Mouse (Mus musculus) liver, embryonic 11.5 days (tissue): ENCODE measurements around the gene Abcc8. TPM values are rescaled to one million over a fixed set of nuclear protein-coding genes. Genes with fewer than 3 reads are reported as not detected.

Experiments used
- ATAC-seq: fragments of 200-750 bp; cut with Nextera tagmentation; replicated peaks from 2 replicates; pipeline ENCODE4 v1.8.0; 2017; ENCODE audit warnings: moderate number of reproducible peaks, mild to moderate bottlenecking, moderate TSS enrichment, moderate library complexity; ENCODE audit not compliant: low FRiP score
- DNase-seq: peaks from one replicate; pipeline ENCODE4 v3.0.0-alpha.2; 2017; ENCODE audit warnings: low spot score
- H3K27ac ChIP-seq: fragments of 300-500 bp; sonication (generic); 2 replicates; pipeline ENCODE4 v1.5.1; 2014; ENCODE audit warnings: mild to moderate bottlenecking, low read depth, low read length, control low read depth
- H3K27me3 ChIP-seq: fragments of 300-500 bp; sonication (generic); replicated peaks from 2 replicates; pipeline ENCODE4 v1.6.1; 2014; ENCODE audit warnings: low read length, mixed read lengths; ENCODE audit not compliant: control insufficient read depth, insufficient read depth
- H3K36me3 ChIP-seq: fragments of 300-500 bp; sonication (generic); 2 replicates; pipeline ENCODE4 v1.6.1; 2014; ENCODE audit warnings: mild to moderate bottlenecking, low read length, moderate library complexity, mixed read lengths; ENCODE audit not compliant: control insufficient read depth, insufficient read depth
- H3K4me1 ChIP-seq: fragments of 300-500 bp; sonication (generic); replicated peaks from 2 replicates; pipeline ENCODE4 v1.6.1; 2014; ENCODE audit warnings: low read length, mixed read lengths; ENCODE audit not compliant: control insufficient read depth, insufficient read depth
- H3K4me2 ChIP-seq: fragments of 300-500 bp; sonication (generic); 2 replicates; pipeline ENCODE4 v1.6.1; 2014; ENCODE audit warnings: mild to moderate bottlenecking, control low read depth, moderate library complexity
- H3K4me3 ChIP-seq: fragments of 300-500 bp; sonication (generic); 2 replicates; pipeline ENCODE4 v1.5.1; 2014; ENCODE audit warnings: low read depth, low read length, control low read depth
- H3K9ac ChIP-seq: fragments of 300-500 bp; sonication (generic); 2 replicates; pipeline ENCODE4 v1.6.1; 2014; ENCODE audit warnings: low read depth, low read length, control low read depth
- H3K9me3 ChIP-seq: fragments of 300-500 bp; sonication (generic); 2 replicates; pipeline ENCODE4 v1.6.1; 2016; ENCODE audit warnings: low read length, inconsistent platforms, mixed read lengths; ENCODE audit not compliant: control insufficient read depth
- WGBS: fragments of 180-500 bp; shearing (Covaris S2); extraction: QIAGEN DNeasy Blood & Tissue Kit; methylation state at CpG from one replicate; pipeline ENCODE4 v1.1.7; 2014; 5-methylcytosine and 5-hydroxymethylcytosine counted together
- polyA plus RNA-seq: library from polyadenylated mRNA; unstranded; fragments of >200 nt; fragmentation: Nextera tagmentation; extraction: Ambion mirVana; gene quantifications from 2 replicates; pipeline ENCODE4 v1.2.1, GENCODE M21; 2014

Gene Abcc8
- polyA plus RNA-seq, 1 experiment from 2014 or later: 0.71 TPM

DNA sequence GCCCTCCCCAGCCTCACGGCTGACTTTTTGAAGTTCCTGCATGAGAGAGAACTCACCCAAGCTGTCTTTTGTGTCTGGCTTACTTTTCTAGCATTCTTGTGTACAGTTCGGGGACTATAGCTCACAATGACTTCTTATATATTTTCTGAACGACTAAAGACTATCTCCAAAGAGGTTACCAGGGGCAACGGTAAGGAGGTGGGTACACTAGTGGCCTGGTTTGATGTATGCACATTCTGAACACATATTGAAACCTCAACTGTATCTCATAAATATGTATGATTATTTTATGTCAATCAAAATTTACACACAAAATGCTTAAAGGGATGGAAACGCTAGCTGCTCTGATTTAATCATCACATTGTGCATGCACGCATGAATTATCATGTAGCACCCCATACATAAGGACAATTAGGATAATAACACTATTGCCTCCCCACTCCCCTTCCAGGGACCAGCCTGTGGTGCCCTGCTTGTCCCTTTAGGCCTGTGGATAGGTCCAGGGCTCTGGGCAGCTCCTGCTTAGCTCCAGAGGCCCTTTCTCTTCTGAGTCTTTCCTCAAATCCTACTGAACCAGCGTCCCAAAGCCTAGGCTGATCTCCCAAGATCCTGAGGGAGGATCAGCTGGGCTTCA, 33.0 kb downstream of the Abcc8 start:
- Histone ChIP-seq H3K9me3 (no peaks in the 10 kb centered on the region), H3K27me3 (0 out of 2 replicates have a peak, but pooled peaks cover 2% of the 10 kb centered on the region), H3K9ac (no peak overlapping the region), H3K4me3 (no peak overlapping the region), H3K4me2 (no peak overlapping the region), H3K27ac (no peak overlapping the region), H3K36me3 (no peaks in the 10 kb centered on the region), H3K4me1 (no peaks in the 10 kb centered on the region)
- ATAC-seq (no peak), DNase-seq (no peak)
- 83% methylated on average over 7 of the region's 7 CpGs for WGBS

DNA sequence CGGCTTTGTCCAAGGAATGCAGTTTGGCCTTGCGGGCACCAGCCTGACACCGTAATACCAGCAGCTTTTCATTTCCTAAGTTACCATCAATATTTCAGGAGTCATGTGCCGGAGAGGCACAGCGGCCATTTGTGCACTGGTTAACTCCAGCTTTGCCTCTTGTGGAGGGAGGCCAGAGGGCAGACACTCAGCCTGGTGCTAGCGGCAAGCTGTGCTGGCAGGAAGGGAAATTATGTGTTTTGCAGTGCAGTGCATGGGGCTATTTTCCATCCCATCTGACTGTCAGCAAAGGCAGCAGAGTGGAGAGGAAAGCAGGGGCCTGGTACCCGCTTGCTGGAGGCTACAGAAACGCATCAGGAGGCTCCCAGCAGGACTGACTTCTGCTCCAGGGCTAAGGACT, 35.8 kb downstream of the Abcc8 start:
- Histone ChIP-seq H3K27me3 (peaks cover 2% of the 10 kb centered on the region; the same call in 1 of the 2 replicates), H3K4me1 (no peaks in the 10 kb centered on the region), H3K27ac (no peak overlapping the region), H3K36me3 (no peaks in the 10 kb centered on the region), H3K9me3 (no peaks in the 10 kb centered on the region), H3K4me2 (no peak overlapping the region), H3K9ac (no peak overlapping the region), H3K4me3 (no peak overlapping the region)
- 84% methylated on average over 8 of the region's 8 CpGs for WGBS
- DNase-seq (no peak), ATAC-seq (no peak)

DNA sequence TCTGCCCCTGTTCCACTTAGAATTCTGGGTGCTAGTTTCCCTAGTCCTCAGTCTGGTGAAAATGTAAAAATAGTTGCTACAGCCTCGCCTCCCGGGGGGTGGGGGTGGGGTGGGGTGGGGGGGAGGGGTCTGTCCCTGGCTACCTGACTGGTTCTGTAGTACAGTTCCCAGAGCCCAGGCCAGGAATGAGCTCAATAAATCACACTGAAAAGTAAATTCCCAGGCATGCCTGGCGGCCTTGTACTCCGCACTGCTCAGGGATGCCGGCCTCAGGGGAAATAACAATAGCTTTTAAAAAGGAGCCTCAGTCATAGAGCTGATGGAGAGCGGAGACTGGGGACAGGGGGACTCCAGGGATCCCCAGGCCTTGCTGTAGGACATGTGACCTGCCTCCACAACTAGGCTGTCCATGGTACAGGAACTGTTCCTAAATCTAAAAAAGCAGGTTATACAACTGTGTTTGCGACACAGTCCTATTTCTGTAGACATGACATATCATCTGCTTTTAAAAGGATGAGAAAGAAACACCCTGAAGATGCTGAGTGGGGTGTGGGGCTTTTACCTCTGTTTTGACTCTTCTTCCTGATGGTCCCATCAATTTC, 41.4 kb downstream of the Abcc8 start:
- Histone ChIP-seq H3K4me2 (no peak overlapping the region), H3K9ac (no peak overlapping the region), H3K27ac (no peak overlapping the region), H3K4me1 (0 out of 2 replicates have a peak, but pooled peaks cover 4% of the 10 kb centered on the region), H3K4me3 (no peak overlapping the region), H3K27me3 (peaks cover 6% of the 10 kb centered on the region; the same call in 1 of the 2 replicates), H3K36me3 (no peaks in the 10 kb centered on the region), H3K9me3 (no peaks in the 10 kb centered on the region)
- DNase-seq: no peak
- ATAC-seq: no peak
- WGBS: 49% methylated on average over 7 of the region's 7 CpGs

DNA sequence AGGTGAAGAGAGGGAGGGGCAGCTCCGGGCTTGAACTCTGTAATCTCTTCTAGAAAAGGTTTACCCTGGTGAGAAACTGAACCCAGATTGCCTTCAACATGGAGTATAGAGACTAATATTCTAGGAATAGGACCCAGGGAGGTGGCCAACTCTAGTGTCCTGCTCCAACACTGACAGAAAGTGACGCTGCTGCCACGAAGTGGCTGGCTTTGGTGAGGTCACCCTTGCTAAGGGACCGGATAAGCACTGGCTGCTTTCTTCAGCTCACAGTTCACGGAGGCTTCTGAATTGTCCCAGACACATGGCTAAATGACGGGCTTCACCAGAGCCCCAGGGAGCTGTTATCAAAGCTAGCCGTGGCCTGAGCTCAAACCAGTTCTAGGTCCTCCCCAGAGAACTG, 46.0 kb downstream of the Abcc8 start:
- Histone ChIP-seq H3K27ac (no peak overlapping the region), H3K9me3 (no peaks in the 10 kb centered on the region), H3K4me2 (no peak overlapping the region), H3K4me1 (0 out of 2 replicates have a peak, but pooled peaks cover 4% of the 10 kb centered on the region), H3K36me3 (no peaks in the 10 kb centered on the region), H3K4me3 (no peak overlapping the region), H3K27me3 (peaks cover 7% of the 10 kb centered on the region), H3K9ac (no peak overlapping the region)
- no peak for DNase-seq
- 12% methylated on average over 7 of the region's 7 CpGs for WGBS
- no peak for ATAC-seq

DNA sequence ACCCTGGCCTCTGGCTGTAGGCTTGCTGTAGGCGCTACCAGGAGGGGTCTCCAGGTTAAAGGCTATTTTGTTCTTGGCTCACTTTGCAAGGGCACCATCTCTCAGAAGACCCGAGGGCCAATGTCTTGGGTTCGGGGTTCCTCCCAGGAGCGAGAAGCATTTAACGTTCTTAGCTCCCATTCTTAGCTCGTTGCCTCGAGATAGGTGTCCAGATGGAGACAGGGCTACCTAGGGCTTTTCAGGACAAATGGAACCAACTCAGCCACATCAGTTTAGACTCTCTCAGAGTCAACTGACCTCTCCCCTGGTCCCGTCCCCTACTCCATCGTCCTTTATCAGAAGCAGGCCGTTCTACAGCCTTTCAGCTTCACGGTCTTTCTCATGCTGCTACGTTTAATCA, 47.6 kb downstream of the Abcc8 start:
- H3K36me3 ChIP-seq: no peaks in the 10 kb centered on the region
- no peak overlapping the region for H3K4me3 ChIP-seq
- 83% methylated on average over 12 of the region's 12 CpGs for WGBS
- no peak overlapping the region for H3K9ac ChIP-seq
- H3K27ac ChIP-seq: no peak overlapping the region
- H3K4me2 ChIP-seq: no peak overlapping the region
- ATAC-seq: no peak
- no peak for DNase-seq
- 0 out of 2 replicates have a peak, but pooled peaks cover 4% of the 10 kb centered on the region for H3K4me1 ChIP-seq
- H3K27me3 ChIP-seq: peaks cover 7% of the 10 kb centered on the region
- H3K9me3 ChIP-seq: no peaks in the 10 kb centered on the region

DNA sequence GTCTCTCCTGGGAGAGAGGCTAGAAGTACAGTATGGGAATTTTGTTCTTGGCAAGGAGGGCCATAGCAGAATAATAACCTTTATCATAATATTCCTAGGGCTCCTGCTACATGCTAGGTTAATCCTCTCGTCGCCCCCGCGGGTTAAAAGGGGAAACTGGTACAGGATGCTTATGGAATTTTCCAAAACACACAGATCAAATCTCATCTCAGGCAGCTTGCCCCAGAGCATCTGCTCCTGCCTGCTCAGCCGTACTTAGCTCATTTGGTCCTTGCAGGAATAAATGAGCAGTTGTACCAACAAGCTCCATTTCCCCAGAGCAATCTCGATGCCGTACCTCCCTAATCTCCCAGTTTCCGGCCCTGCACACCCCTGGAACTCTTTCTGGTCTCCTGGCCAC, 48.0 kb downstream of the Abcc8 start:
- WGBS: 72% methylated on average over 8 of the region's 8 CpGs
- H3K9me3 ChIP-seq: no peaks in the 10 kb centered on the region

DNA sequence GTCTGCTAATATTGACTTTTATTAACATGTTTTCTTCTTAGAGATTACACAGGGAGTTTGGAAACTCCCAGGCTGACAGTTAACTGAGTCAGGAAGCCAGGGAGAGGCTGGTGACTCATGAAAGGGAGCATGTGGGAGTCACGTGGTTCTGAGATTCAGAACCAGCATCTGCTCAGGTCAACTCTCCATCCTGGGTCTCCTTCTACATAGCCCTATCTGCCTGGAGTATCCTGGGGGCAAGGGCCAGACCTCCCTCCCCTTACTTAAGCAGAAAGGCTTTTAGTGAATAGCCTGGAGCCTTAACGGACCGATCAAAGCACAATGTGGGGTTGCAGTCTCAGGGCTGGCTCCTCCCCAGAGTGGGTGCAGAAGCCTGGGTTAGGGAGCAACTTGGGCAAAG, 48.6 kb downstream of the Abcc8 start:
- DNase-seq (no peak), ATAC-seq (no peak)
- H3K36me3 ChIP-seq: no peaks in the 10 kb centered on the region
- no peak overlapping the region for H3K4me3 ChIP-seq
- H3K9me3 ChIP-seq: no peaks in the 10 kb centered on the region
- H3K27me3 ChIP-seq: peaks cover 7% of the 10 kb centered on the region
- no peak overlapping the region for H3K27ac ChIP-seq
- 31% methylated on average over 3 of the region's 3 CpGs for WGBS
- H3K4me2 ChIP-seq: no peak overlapping the region
- no peak overlapping the region for H3K9ac ChIP-seq
- H3K4me1 ChIP-seq: 0 out of 2 replicates have a peak, but pooled peaks cover 4% of the 10 kb centered on the region

More for the DNA sequence above, 48.0 kb downstream of the Abcc8 start:
- Histone ChIP-seq H3K4me1 (0 out of 2 replicates have a peak, but pooled peaks cover 4% of the 10 kb centered on the region), H3K27ac (no peak overlapping the region), H3K36me3 (no peaks in the 10 kb centered on the region), H3K9ac (no peak overlapping the region), H3K4me3 (no peak overlapping the region), H3K4me2 (no peak overlapping the region), H3K27me3 (peaks cover 7% of the 10 kb centered on the region)
- no peak for DNase-seq
- no peak for ATAC-seq

DNA sequence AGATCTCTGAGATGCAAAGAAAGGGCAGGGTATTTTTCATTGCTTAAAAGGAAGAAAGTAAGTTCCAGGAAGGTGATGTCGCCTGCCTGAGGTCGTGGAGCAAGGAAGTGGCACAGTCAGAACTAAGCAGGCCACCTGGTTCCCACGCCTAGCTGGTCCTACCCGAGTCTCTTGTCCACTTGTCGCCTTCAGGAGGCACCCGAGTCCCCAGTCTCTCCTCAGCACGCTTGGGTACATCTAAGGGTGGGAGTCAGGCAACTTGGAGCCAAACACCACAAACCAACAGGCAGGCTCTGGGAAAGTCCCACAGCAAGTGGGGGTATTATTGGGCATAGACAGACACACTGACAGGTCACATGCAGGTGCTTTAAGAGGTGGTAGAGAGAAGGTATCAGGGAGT, 49.1 kb downstream of the Abcc8 start:
- no peak for DNase-seq
- Histone ChIP-seq H3K4me2 (no peak overlapping the region), H3K27ac (no peak overlapping the region), H3K27me3 (peaks cover 7% of the 10 kb centered on the region), H3K9ac (no peak overlapping the region), H3K4me1 (0 out of 2 replicates have a peak, but pooled peaks cover 4% of the 10 kb centered on the region), H3K36me3 (no peaks in the 10 kb centered on the region), H3K4me3 (no peak overlapping the region), H3K9me3 (no peaks in the 10 kb centered on the region)
- WGBS: 59% methylated on average over 7 of the region's 7 CpGs
- no peak for ATAC-seq
